Mouse (Mus musculus): ENCODE data around the gene Syne4. TPM values are rescaled to one million over a fixed set of nuclear protein-coding genes. Genes with fewer than 3 reads are reported as not detected.

Gene Syne4
- polyA plus RNA-seq, 1 experiment from 2014 or later, result 11.7 TPM

DNA sequence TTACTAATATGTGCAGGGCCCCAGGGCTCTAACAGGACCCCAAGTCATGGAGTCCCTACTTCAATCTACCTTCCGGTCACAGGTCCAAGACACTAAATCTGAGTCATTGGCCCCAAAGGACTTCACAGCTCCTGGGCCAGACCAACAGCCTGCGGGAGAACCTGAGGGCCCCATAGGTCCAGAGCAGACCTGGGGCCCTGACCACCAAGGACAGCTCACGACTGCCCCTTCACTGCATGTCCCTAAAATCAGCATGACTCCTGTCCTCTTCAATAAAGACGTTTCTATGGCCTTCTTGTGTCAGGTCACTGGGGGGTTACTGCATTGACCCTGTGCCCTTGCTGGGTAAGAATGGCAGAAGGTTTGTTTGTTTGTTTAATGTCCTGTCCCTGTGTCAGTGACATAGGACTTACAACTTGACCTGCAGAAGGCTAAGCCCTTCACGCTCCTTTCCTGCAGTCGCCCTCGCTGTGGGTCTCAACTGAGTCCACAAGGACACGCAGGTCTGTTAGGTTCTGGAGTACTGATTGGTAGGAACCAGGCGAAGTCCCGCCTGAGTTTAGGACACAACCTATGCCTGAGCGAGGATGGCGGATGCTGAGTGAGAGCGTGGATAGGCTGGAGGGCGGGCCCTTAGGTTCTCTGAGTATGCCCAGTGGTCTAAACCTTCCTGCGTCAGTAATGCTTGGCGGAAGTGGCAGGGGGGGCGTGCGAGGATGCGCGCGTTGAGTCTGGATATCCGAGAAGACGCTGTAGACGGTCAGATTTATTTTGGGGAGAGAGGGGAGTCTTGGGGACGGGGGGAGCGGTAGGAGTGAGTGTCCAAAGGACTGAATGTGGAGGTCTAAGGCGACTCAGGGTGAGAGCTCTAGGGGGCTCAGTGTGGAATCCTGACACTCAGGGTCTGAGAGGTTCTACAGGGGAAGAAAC lies 6.3 kb upstream of the Syne4 start, which contains the start of gene Alkbh6:
Alkbh6 (plus strand) TSS at position 642 of the 930 bp plus-strand sequence.
- peak within 1 kb of the TSS; percentile 83 for H3K4me3 ChIP-seq (replicated peaks; ENCODE audit: low read length)
- H3K27ac ChIP-seq (ENCODE audit: low read length), result peak within 1 kb of the TSS; percentile 72
- H3K4me2 ChIP-seq (ENCODE audit: low read length), result peak within 1 kb of the TSS; percentile 92
- H3K9me3 ChIP-seq (ENCODE audit: control insufficient read depth, low read length), result no peaks in the 10 kb centered on the region
- H3K36me3 ChIP-seq (ENCODE audit: control insufficient read depth, insufficient read depth), result peaks cover 27% of the 10 kb centered on the region
- no peaks in the 10 kb centered on the region for H3K27me3 ChIP-seq (replicated peaks; ENCODE audit: control insufficient read depth, insufficient read depth, low read length)
- ATAC-seq, result peak; percentile 100
- 5% methylated on average over 27 of the region's 27 CpGs for WGBS
- H3K9ac ChIP-seq (replicated peaks; ENCODE audit: low read depth, low read length), result peak within 1 kb of the TSS; percentile 77
- H3K4me1 ChIP-seq (replicated peaks; ENCODE audit: control insufficient read depth, insufficient read depth, low read length), result peaks cover 15% of the 10 kb centered on the region

DNA sequence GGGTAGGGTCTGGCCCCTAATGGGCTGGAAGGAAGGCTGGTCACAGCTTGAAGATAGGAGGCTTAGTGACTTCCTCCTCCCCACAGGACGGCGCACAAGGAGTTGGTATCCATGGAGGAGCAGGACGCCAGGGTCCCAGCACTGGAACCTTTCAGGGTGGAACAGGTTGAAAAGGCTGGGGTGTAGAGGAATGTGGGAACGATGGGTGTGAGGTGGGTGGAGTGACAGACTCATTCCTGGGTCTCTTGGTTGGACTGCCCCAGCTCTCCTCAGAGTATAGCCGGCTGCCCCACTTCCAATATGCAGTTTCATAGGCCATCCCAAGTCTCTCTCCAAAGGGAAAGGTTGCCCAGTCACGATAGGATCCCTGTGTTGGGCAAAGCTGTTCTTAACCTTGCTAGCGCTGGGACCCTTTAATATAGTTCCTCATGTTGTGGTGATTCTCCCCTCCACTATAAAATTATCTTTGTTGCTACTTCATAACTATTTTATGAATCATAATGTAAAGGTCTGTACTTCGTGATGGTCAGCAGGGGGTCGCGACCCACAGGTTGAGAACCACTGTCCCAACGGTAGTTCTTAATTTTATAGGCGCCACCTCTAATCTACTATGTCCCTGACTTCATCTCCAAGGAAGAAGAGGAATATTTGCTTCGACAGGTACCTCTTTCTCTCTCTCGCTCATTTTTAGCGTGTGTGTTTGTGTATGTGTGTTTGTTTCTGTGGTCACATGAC lies 5.0 kb upstream of the Syne4 start:
- no peak overlapping the region for H3K27ac ChIP-seq (ENCODE audit: low read length)
- no peak for ATAC-seq
- 67% methylated on average over 15 of the region's 15 CpGs for WGBS

GRCm38 (mm10) chr7:30310136-30310535 lies 4.5 kb upstream of the Syne4 start:
- Histone ChIP-seq H3K4me1 (replicated peaks; ENCODE audit: control insufficient read depth, insufficient read depth, low read length) (peaks cover 15% of the 10 kb centered on the region), H3K27ac (ENCODE audit: low read length) (no peak overlapping the region), H3K4me3 (replicated peaks; ENCODE audit: low read length) (no peak overlapping the region), H3K36me3 (ENCODE audit: control insufficient read depth, insufficient read depth) (peaks cover 20% of the 10 kb centered on the region), H3K9me3 (ENCODE audit: control insufficient read depth, low read length) (no peaks in the 10 kb centered on the region), H3K27me3 (replicated peaks; ENCODE audit: control insufficient read depth, insufficient read depth, low read length) (no peaks in the 10 kb centered on the region), H3K4me2 (ENCODE audit: low read length) (no peak overlapping the region), H3K9ac (replicated peaks; ENCODE audit: low read depth, low read length) (no peak overlapping the region)
- WGBS, result 90% methylated on average over 12 of the region's 12 CpGs
- ATAC-seq, result no peak

More for the DNA sequence above, 5.0 kb upstream of the Syne4 start:
- H3K4me3 ChIP-seq (replicated peaks; ENCODE audit: low read length), result peak overlapping the region; percentile 83
- no peaks in the 10 kb centered on the region for H3K27me3 ChIP-seq (replicated peaks; ENCODE audit: control insufficient read depth, insufficient read depth, low read length)
- H3K9me3 ChIP-seq (ENCODE audit: control insufficient read depth, low read length), result no peaks in the 10 kb centered on the region
- H3K4me2 ChIP-seq (ENCODE audit: low read length), result peak overlapping the region; percentile 92
- H3K36me3 ChIP-seq (ENCODE audit: control insufficient read depth, insufficient read depth), result peaks cover 21% of the 10 kb centered on the region
- peak overlapping the region; percentile 77 for H3K9ac ChIP-seq (replicated peaks; ENCODE audit: low read depth, low read length)
- peaks cover 15% of the 10 kb centered on the region for H3K4me1 ChIP-seq (replicated peaks; ENCODE audit: control insufficient read depth, insufficient read depth, low read length)

- H3K9me3 ChIP-seq (ENCODE audit: control insufficient read depth, low read length), result no peaks in the 10 kb centered on the region
- peaks cover 10% of the 10 kb centered on the region for H3K4me1 ChIP-seq (replicated peaks; ENCODE audit: control insufficient read depth, insufficient read depth, low read length)
- no peak overlapping the region for H3K27ac ChIP-seq (ENCODE audit: low read length)
- WGBS, result 46% methylated on average over 27 of the region's 27 CpGs
- no peaks in the 10 kb centered on the region for H3K27me3 ChIP-seq (replicated peaks; ENCODE audit: control insufficient read depth, insufficient read depth, low read length)
- no peak overlapping the region for H3K4me3 ChIP-seq (replicated peaks; ENCODE audit: low read length)
- H3K4me2 ChIP-seq (ENCODE audit: low read length), result no peak overlapping the region
- ATAC-seq, result no peak
- no peak overlapping the region for H3K9ac ChIP-seq (replicated peaks; ENCODE audit: low read depth, low read length)
- no peaks in the 10 kb centered on the region for H3K36me3 ChIP-seq (ENCODE audit: control insufficient read depth, insufficient read depth)
These were observed 814 bp upstream of the Syne4 start for GRCm38 (mm10) chr7:30313666-30314320.

DNA sequence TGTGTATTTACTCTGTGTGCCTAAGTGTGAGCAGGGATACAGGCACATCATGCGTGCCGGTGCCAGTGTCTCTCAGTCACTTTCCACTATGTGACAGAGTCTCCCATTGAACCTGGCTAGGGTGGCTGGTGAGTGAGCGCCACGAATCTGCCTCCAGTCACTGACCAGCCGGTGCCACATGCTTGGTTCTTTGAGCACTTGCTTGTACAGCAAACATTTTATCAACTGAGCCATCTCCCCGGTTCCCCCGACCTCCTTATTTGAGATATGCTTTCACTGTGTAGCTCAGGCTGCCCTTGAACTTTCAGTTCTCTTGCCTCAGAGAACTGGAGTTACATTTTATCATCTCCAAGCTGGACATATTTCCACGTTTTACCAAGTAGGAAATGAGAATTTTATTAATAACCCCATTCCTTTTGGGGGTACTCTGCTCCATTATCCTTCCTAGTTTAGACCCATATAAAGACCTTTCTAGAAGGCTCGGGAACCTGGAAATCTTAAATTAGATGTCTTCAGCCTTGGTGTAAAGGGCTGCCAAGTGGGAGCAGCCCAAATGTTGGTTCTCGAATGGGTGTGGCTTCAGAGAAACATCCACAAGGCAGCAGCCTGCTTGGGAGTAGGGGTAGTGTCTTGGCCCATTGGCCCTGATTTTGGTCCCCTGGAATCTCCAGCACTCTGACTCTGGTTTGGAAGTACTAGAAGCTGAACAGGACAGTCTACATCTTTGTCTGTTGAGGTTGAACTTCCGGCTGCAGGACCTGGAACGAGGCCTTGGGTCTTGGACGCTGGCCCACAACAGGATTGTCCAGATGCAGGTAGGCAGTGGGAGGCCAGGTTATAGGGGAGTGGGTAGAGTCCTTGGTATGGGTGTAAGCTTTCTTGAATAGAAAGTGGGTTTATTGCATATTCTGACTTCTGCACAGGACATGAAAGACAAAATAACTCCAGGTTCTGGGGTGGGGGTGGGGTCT lies 1.2 kb downstream of the Syne4 start:
- H3K4me2 ChIP-seq (ENCODE audit: low read length), result no peak overlapping the region
- H3K9me3 ChIP-seq (ENCODE audit: control insufficient read depth, low read length), result no peaks in the 10 kb centered on the region
- WGBS, result 78% methylated on average over 13 of the region's 13 CpGs
- no peak overlapping the region for H3K27ac ChIP-seq (ENCODE audit: low read length)
- no peak for ATAC-seq
- H3K9ac ChIP-seq (replicated peaks; ENCODE audit: low read depth, low read length), result no peak overlapping the region
- no peaks in the 10 kb centered on the region for H3K36me3 ChIP-seq (ENCODE audit: control insufficient read depth, insufficient read depth)
- H3K4me1 ChIP-seq (replicated peaks; ENCODE audit: control insufficient read depth, insufficient read depth, low read length), result peaks cover 4% of the 10 kb centered on the region; the same call in 1 of the 2 replicates
- no peaks in the 10 kb centered on the region for H3K27me3 ChIP-seq (replicated peaks; ENCODE audit: control insufficient read depth, insufficient read depth, low read length)
- H3K4me3 ChIP-seq (replicated peaks; ENCODE audit: low read length), result no peak overlapping the region

DNA sequence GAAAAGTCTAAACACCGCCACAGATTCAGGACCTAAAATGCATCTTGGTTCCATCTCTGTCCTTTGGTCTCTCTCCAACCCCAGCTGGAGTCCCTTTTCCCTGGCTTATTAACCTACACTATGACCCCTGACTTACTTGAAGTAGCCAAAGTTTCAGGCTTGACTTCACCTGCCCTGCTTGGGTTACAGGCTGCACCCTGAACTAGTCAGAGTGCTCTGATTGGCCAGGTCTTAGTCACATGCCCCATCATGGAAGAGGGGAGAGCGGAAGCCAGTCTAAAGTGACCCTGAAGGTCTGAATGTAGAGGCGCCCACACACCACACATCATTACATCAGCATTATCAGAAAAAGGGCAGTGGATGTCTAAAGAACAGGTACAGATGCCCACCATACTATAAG lies 3.5 kb downstream of the Syne4 start:
- Histone ChIP-seq H3K27ac (ENCODE audit: low read length) (no peak overlapping the region), H3K4me1 (replicated peaks; ENCODE audit: control insufficient read depth, insufficient read depth, low read length) (peaks cover 16% of the 10 kb centered on the region), H3K27me3 (replicated peaks; ENCODE audit: control insufficient read depth, insufficient read depth, low read length) (no peaks in the 10 kb centered on the region), H3K4me2 (ENCODE audit: low read length) (no peak overlapping the region), H3K36me3 (ENCODE audit: control insufficient read depth, insufficient read depth) (no peaks in the 10 kb centered on the region), H3K9me3 (ENCODE audit: control insufficient read depth, low read length) (no peaks in the 10 kb centered on the region), H3K9ac (replicated peaks; ENCODE audit: low read depth, low read length) (no peak overlapping the region), H3K4me3 (replicated peaks; ENCODE audit: low read length) (no peak overlapping the region)
- 83% methylated on average over 3 of the region's 3 CpGs for WGBS
- ATAC-seq, result no peak

- no peak overlapping the region for H3K27ac ChIP-seq (ENCODE audit: low read length)
- H3K4me1 ChIP-seq (replicated peaks; ENCODE audit: control insufficient read depth, insufficient read depth, low read length), result peaks cover 16% of the 10 kb centered on the region
- 82% methylated on average over 2 of the region's 2 CpGs for WGBS
- peak overlapping the region; percentile 66 for H3K4me2 ChIP-seq (ENCODE audit: low read length)
- H3K4me3 ChIP-seq (replicated peaks; ENCODE audit: low read length), result no peak overlapping the region
- no peaks in the 10 kb centered on the region for H3K27me3 ChIP-seq (replicated peaks; ENCODE audit: control insufficient read depth, insufficient read depth, low read length)
- 0 out of 2 replicates have a peak, but pooled peaks cover 2% of the 10 kb centered on the region for H3K9me3 ChIP-seq (ENCODE audit: control insufficient read depth, low read length)
- no peak overlapping the region for H3K9ac ChIP-seq (replicated peaks; ENCODE audit: low read depth, low read length)
- ATAC-seq, result no peak
- no peaks in the 10 kb centered on the region for H3K36me3 ChIP-seq (ENCODE audit: control insufficient read depth, insufficient read depth)
These were observed 6.3 kb downstream of the Syne4 start for GRCm38 (mm10) chr7:30320946-30321345.

DNA sequence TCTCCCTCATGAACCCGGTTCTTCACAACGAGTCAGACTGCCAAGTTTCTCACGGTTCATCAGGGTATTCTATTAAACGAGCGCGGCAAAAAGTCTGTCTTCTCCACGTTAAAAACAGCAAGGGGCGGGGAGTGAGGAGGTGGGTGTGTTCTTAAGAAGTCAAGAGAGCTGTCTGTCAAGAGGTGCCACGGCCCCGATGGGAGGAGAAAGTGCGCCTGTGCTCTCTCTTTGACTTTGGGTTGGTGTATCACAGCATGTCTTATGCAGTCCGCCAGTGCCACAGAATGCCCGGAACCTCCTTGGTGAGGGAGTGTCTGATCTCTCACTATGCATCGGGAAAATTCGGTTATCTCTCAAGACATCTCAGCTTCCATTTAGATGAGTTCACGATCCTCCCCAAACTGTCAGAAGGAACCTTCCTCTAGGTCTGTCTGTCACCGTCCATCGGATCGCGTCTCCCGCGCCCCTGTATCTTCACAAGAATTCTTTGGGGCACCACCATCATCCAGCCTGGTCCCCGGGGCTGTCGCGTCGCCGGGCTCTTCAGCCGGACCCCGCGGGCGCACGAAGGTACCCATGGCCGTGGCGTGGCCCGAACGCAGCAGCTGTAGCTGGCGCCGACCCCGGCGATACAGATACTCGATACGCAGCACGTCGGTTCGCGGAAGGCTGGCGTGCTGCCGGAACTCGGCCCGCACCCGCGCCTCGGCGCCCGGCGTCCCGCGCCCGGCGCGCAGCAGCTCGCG lies 7.1 kb downstream of the Syne4 start, which contains the start of gene E130208F15Rik:
E130208F15Rik (plus strand) TSS at position 202 of the 746 bp plus-strand sequence.
- Histone ChIP-seq H3K4me1 (replicated peaks; ENCODE audit: control insufficient read depth, insufficient read depth, low read length) (peaks cover 16% of the 10 kb centered on the region), H3K4me2 (ENCODE audit: low read length) (peak within 1 kb of the TSS; percentile 66), H3K36me3 (ENCODE audit: control insufficient read depth, insufficient read depth) (no peaks in the 10 kb centered on the region), H3K27ac (ENCODE audit: low read length) (peak within 1 kb of the TSS; percentile 86), H3K9ac (replicated peaks; ENCODE audit: low read depth, low read length) (peak within 1 kb of the TSS; percentile 87), H3K9me3 (ENCODE audit: control insufficient read depth, low read length) (0 out of 2 replicates have a peak, but pooled peaks cover 2% of the 10 kb centered on the region), H3K4me3 (replicated peaks; ENCODE audit: low read length) (peak within 1 kb of the TSS; percentile 90), H3K27me3 (replicated peaks; ENCODE audit: control insufficient read depth, insufficient read depth, low read length) (no peaks in the 10 kb centered on the region)
- ATAC-seq, result peak; percentile 57
- 1% methylated on average over 60 of the region's 63 CpGs for WGBS
